Mouse (Mus musculus) cortical plate, adult 2 months (tissue): ENCODE measurements around the gene Sncb.

Experiments used
- CTCF ChIP-seq: fragments of 200-500 bp; IDR thresholded peaks from 2 replicates; pipeline ENCODE4 v1.5.1; 2011; ENCODE audit warnings: mild to moderate bottlenecking, control low read depth, low read length; ENCODE audit not compliant: insufficient read depth; ENCODE audit errors: extremely low read depth
- POLR2A ChIP-seq: fragments of 200-500 bp; IDR thresholded peaks from 2 replicates; pipeline ENCODE4 v1.6.1; 2011; ENCODE audit warnings: mild to moderate bottlenecking, low read length, control low read depth; ENCODE audit not compliant: insufficient read depth; ENCODE audit errors: extremely low read depth

GRCm38 (mm10) chr13:54754169-54755080 lies 12.0 kb downstream of the Sncb start:
- TF ChIP-seq CTCF (no peak), POLR2A (no peak)
